Mouse (Mus musculus) olfactory bulb, adult 2 months (tissue): ENCODE results near the gene Grip1. TPM values are rescaled to one million over a fixed set of nuclear protein-coding genes. Genes with fewer than 3 reads are reported as not detected.

Source experiments
- H3K27ac ChIP-seq: fragments of 200-500 bp; 2 replicates; pipeline ENCODE4 v1.5.1; 2012; ENCODE audit warnings: low read depth, low read length; ENCODE audit not compliant: insufficient read depth
- H3K4me1 ChIP-seq: fragments of 200-500 bp; 2 replicates; pipeline ENCODE4 v1.6.1; 2012; ENCODE audit warnings: low read length; ENCODE audit not compliant: control insufficient read depth, insufficient read depth
- H3K4me3 ChIP-seq: fragments of 200-500 bp; 2 replicates; pipeline ENCODE4 v1.5.1; 2012; ENCODE audit warnings: mild to moderate bottlenecking, low read depth, low read length, moderate library complexity; ENCODE audit not compliant: insufficient read depth
- CTCF ChIP-seq: fragments of 200-500 bp; IDR thresholded peaks from 2 replicates; pipeline ENCODE4 v1.5.1; 2012; ENCODE audit warnings: low read depth, mild to moderate bottlenecking, low read length, moderate library complexity; ENCODE audit not compliant: insufficient read depth
- POLR2A ChIP-seq: fragments of 200-500 bp; IDR thresholded peaks from 2 replicates; pipeline ENCODE4 v1.6.1; 2012; ENCODE audit warnings: mild to moderate bottlenecking, low read depth, low read length, moderate library complexity; ENCODE audit not compliant: insufficient read depth
- WGBS: fragments of 180-500 bp; shearing (Covaris S2); methylation state at CpG from one replicate; pipeline ENCODE4 v1.1.7; 2018; 5-methylcytosine and 5-hydroxymethylcytosine counted together
- polyA plus RNA-seq: library from polyadenylated mRNA; stranded (reverse); fragments of >200 nt; gene quantifications from 2 replicates; pipeline ENCODE4 v1.2.4, GENCODE M21; 2012; ENCODE audit warnings: low replicate concordance; ENCODE audit not compliant: missing spikeins, insufficient read depth, insufficient read length

Grip1 gene
- polyA plus RNA-seq, 1 experiment = not detected

GRCm38 (mm10) chr10:120061238-120062130, 607.9 kb downstream of the Grip1 start:
- no peak for TF ChIP-seq CTCF
- Histone ChIP-seq H3K4me3 (no peak overlapping the region), H3K4me1 (peaks cover 6% of the 10 kb centered on the region; the same call in 1 of the 2 replicates), H3K27ac (no peak overlapping the region)
- 83% methylated on average over 24 of the region's 24 CpGs for WGBS

GRCm38 (mm10) chr10:120064424-120064823, 610.8 kb downstream of the Grip1 start:
- no peak for TF ChIP-seq CTCF
- TF ChIP-seq POLR2A = no peak
- WGBS = 22% methylated on average over 5 of the region's 5 CpGs
- H3K4me3 ChIP-seq = no peak overlapping the region
- H3K4me1 ChIP-seq = peaks cover 6% of the 10 kb centered on the region; the same call in 1 of the 2 replicates
- no peak overlapping the region for H3K27ac ChIP-seq

- Histone ChIP-seq H3K4me3 (no peak overlapping the region), H3K4me1 (peaks cover 2% of the 10 kb centered on the region; the same call in 1 of the 2 replicates), H3K27ac (no peak overlapping the region)
- no peak for TF ChIP-seq CTCF
- TF ChIP-seq POLR2A = no peak
- 85% methylated on average over 10 of the region's 10 CpGs for WGBS
Measured at GRCm38 (mm10) chr10:120066319-120066718, 612.7 kb downstream of the Grip1 start.

- no peak for TF ChIP-seq POLR2A
- TF ChIP-seq CTCF = no peak
- Histone ChIP-seq H3K27ac (no peak overlapping the region), H3K4me3 (no peak overlapping the region), H3K4me1 (no peaks in the 10 kb centered on the region)
- 69% methylated on average over 3 of the region's 3 CpGs for WGBS
Measured at GRCm38 (mm10) chr10:120077850-120078249, 624.2 kb downstream of the Grip1 start.

GRCm38 (mm10) chr10:120092548-120092947, 638.9 kb downstream of the Grip1 start:
- H3K4me3 ChIP-seq = no peak overlapping the region
- H3K27ac ChIP-seq = no peak overlapping the region
- 90% methylated on average over 12 of the region's 12 CpGs for WGBS
- no peaks in the 10 kb centered on the region for H3K4me1 ChIP-seq
- no peak for TF ChIP-seq CTCF
- TF ChIP-seq POLR2A = no peak

- no peaks in the 10 kb centered on the region for H3K4me1 ChIP-seq
- no peak overlapping the region for H3K27ac ChIP-seq
- no peak overlapping the region for H3K4me3 ChIP-seq
- no peak for TF ChIP-seq CTCF
- no peak for TF ChIP-seq POLR2A
- WGBS = 90% methylated on average over 9 of the region's 9 CpGs
Measured at GRCm38 (mm10) chr10:120095136-120095535, 641.5 kb downstream of the Grip1 start.

GRCm38 (mm10) chr10:120095716-120096115, 642.1 kb downstream of the Grip1 start:
- 92% methylated on average over 5 of the region's 5 CpGs for WGBS
- TF ChIP-seq POLR2A = no peak
- no peak for TF ChIP-seq CTCF
- no peak overlapping the region for H3K27ac ChIP-seq
- no peak overlapping the region for H3K4me3 ChIP-seq
- H3K4me1 ChIP-seq = no peaks in the 10 kb centered on the region

- Histone ChIP-seq H3K4me1 (peaks cover 2% of the 10 kb centered on the region), H3K27ac (no peak overlapping the region), H3K4me3 (no peak overlapping the region)
- 89% methylated on average over 5 of the region's 5 CpGs for WGBS
- TF ChIP-seq POLR2A = no peak
- TF ChIP-seq CTCF = no peak
Measured at GRCm38 (mm10) chr10:120097564-120097963, 643.9 kb downstream of the Grip1 start.

GRCm38 (mm10) chr10:120100806-120101205, 647.2 kb downstream of the Grip1 start:
- peaks cover 14% of the 10 kb centered on the region for H3K4me1 ChIP-seq
- WGBS = 83% methylated on average over 1 of the region's 1 CpGs
- no peak overlapping the region for H3K4me3 ChIP-seq

More at GRCm38 (mm10) chr10:120100806-120101205, 647.2 kb downstream of the Grip1 start:
- no peak overlapping the region for H3K27ac ChIP-seq
- TF ChIP-seq CTCF = no peak
- TF ChIP-seq POLR2A = no peak
